Mouse (Mus musculus) intestine, embryonic 16.5 days (tissue): ENCODE data around the gene Gm17482. TPM values are rescaled to one million over a fixed set of nuclear protein-coding genes. Genes with fewer than 3 reads are reported as not detected.
"Not testable (repeated sequence)": the region's sequence is repeated elsewhere in the genome, so short reads cannot be mapped to it uniquely, and the experiment has no call there.

Experiments used
- ATAC-seq: fragments of 200-750 bp; cut with Nextera tagmentation; 2 replicates; pipeline ENCODE4 v1.8.0; 2017; ENCODE audit warnings: moderate TSS enrichment, moderate library complexity
- H3K27ac ChIP-seq: fragments of 300-500 bp; sonication (generic); 2 replicates; pipeline ENCODE4 v1.5.1; 2014; ENCODE audit warnings: mild to moderate bottlenecking, low read length
- H3K27me3 ChIP-seq: fragments of 300-500 bp; sonication (generic); replicated peaks from 2 replicates; pipeline ENCODE4 v1.6.1; 2014; ENCODE audit warnings: low read length, control low read depth, mixed read lengths; ENCODE audit not compliant: control insufficient read depth, insufficient read depth
- H3K36me3 ChIP-seq: fragments of 300-500 bp; sonication (generic); 2 replicates; pipeline ENCODE4 v1.6.1; 2014; ENCODE audit warnings: low read length, control low read depth; ENCODE audit not compliant: control insufficient read depth, insufficient read depth
- H3K4me1 ChIP-seq: fragments of 300-500 bp; sonication (generic); 2 replicates; pipeline ENCODE4 v1.6.1; 2014; ENCODE audit warnings: low read length, control low read depth, mixed read lengths; ENCODE audit not compliant: control insufficient read depth, insufficient read depth
- H3K4me2 ChIP-seq: fragments of 300-500 bp; sonication (generic); 2 replicates; pipeline ENCODE4 v1.6.1; 2014; ENCODE audit warnings: low read depth, low read length, control low read depth
- H3K4me3 ChIP-seq: fragments of 300-500 bp; sonication (generic); 2 replicates; pipeline ENCODE4 v1.5.1; 2014; ENCODE audit warnings: mild to moderate bottlenecking, low read length
- H3K9ac ChIP-seq: fragments of 300-500 bp; sonication (generic); 2 replicates; pipeline ENCODE4 v1.6.1; 2014; ENCODE audit warnings: low read depth, low read length
- H3K9me3 ChIP-seq: fragments of 300-500 bp; sonication (generic); 2 replicates; pipeline ENCODE4 v1.6.1; 2016; ENCODE audit warnings: low read length, control low read depth; ENCODE audit not compliant: control insufficient read depth
- WGBS: fragments of 180-500 bp; shearing (Covaris S2); extraction: QIAGEN DNeasy Blood & Tissue Kit; methylation state at CpG from one replicate; pipeline ENCODE4 v1.1.7; 2014; 5-methylcytosine and 5-hydroxymethylcytosine counted together
- polyA plus RNA-seq: library from polyadenylated mRNA; unstranded; fragments of >200 nt; fragmentation: Nextera tagmentation; extraction: Ambion mirVana; gene quantifications from 2 replicates; pipeline ENCODE4 v1.2.1, GENCODE M21; 2015

Gm17482 gene
- polyA plus RNA-seq, 1 experiment from 2014 or later = not detected

DNA sequence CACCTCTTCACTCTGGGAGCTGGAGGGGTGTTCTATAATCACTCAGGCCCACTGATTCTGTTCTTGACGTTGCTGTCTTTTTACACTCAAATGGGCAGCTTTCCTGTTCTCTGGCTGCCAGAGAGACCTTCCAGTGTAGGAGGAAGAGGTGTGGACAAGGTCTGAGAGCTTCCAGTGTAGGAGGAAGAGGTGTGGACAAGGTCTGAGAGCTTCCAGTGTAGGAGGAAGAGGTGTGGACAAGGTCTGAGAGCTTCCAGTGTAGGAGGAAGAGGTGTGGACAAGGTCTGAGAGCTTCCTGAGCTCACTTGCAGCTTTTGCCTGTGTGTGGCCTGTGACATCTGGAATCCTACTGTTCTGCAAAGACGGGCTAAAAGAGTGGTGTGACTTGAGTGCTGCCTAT, 13.3 kb downstream of the Gm17482 start:
- not testable (repeated sequence) for H3K36me3 ChIP-seq, H3K9me3 ChIP-seq, ATAC-seq, H3K27ac ChIP-seq, H3K4me3 ChIP-seq, H3K27me3 ChIP-seq, H3K4me2 ChIP-seq, H3K9ac ChIP-seq, H3K4me1 ChIP-seq
- 40% methylated on average over 2 of the region's 2 CpGs for whole genome bisulfite sequencing

DNA sequence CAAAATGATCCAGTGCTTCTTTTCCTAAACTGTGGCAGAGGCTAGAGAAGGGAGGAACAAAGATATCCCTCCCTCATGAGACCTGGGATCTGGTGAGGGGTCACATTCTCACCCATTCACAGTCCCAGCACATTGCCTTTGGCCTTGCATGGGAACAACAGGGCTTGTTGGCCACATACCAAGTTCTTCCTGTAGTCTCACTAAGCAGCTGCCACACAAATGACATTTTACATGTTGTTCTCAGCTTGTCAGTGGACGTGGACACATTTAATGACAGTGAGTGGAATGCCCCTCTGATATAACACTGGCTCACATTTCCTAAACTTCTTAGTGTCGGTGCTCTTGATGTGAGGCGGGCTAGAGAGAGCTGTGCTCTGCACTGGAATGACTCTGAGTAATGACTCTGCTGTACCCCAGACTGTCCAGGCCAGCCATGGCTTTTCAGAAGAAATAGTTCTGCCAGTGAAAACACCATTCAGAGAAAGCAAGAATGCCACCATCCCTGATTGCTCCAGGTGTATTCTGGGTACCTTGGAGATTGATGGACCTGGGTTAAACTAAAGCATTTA, 14.1 kb downstream of the Gm17482 start:
- Histone ChIP-seq H3K27ac (no peak overlapping the region), H3K9ac (no peak overlapping the region), H3K4me2 (no peak overlapping the region), H3K27me3 (no peaks in the 10 kb centered on the region), H3K4me3 (no peak overlapping the region), H3K4me1 (no peaks in the 10 kb centered on the region), H3K36me3 (no peaks in the 10 kb centered on the region), H3K9me3 (no peaks in the 10 kb centered on the region)
- no peak for ATAC-seq
- 64% methylated on average over 3 of the region's 3 CpGs for WGBS

DNA sequence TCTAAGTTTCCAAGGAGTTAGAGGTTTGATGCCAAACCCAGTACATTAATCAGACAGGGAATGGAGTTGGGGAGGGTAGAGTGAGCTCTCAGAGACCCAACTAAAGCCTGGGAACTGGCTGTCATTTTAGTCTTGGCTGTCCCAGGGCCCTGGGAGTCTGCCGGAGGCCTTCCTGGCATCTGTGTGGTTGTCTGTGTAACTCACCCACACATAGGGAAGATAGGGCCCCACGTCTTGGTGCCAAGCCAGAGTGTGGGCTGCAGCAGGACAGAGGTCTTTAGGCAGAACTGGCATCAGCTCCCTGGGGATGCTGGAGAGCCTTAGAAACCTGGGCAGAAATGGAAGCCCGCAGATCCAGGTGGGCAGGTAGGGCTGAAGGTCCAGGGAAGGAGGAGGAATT, 14.8 kb downstream of the Gm17482 start:
- Histone ChIP-seq H3K4me2 (no peak overlapping the region), H3K9ac (no peak overlapping the region), H3K36me3 (no peaks in the 10 kb centered on the region), H3K27me3 (no peaks in the 10 kb centered on the region), H3K9me3 (no peaks in the 10 kb centered on the region), H3K4me1 (no peaks in the 10 kb centered on the region), H3K27ac (no peak overlapping the region), H3K4me3 (no peak overlapping the region)
- 88% methylated on average over 3 of the region's 3 CpGs for WGBS
- no peak for ATAC-seq

DNA sequence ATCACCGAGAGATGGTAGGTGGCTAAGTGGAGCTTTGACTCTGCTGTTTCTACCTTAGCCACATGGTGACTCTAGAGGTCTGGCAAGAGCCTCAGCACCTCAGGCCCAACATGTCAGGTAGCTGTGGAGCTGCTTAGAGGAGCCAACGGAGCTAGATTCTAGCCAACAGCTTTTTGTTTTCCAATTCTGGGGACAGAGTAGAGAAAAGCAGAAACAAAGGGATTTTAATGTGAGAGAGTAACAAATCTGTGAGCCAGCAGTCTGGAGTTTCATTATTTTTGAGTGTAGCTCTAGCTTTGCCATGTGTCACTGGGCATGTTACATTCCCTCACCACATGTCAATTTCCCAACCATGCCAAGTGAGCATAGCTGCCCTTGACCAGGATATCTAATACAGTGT, 17.1 kb downstream of the Gm17482 start:
- no peaks in the 10 kb centered on the region for H3K27me3 ChIP-seq
- H3K36me3 ChIP-seq = no peaks in the 10 kb centered on the region
- no peak for ATAC-seq
- H3K27ac ChIP-seq = no peak overlapping the region
- no peak overlapping the region for H3K9ac ChIP-seq
- WGBS = 77% methylated on average over 2 of the region's 2 CpGs
- H3K9me3 ChIP-seq = no peaks in the 10 kb centered on the region
- no peak overlapping the region for H3K4me3 ChIP-seq
- no peaks in the 10 kb centered on the region for H3K4me1 ChIP-seq
- H3K4me2 ChIP-seq = no peak overlapping the region

DNA sequence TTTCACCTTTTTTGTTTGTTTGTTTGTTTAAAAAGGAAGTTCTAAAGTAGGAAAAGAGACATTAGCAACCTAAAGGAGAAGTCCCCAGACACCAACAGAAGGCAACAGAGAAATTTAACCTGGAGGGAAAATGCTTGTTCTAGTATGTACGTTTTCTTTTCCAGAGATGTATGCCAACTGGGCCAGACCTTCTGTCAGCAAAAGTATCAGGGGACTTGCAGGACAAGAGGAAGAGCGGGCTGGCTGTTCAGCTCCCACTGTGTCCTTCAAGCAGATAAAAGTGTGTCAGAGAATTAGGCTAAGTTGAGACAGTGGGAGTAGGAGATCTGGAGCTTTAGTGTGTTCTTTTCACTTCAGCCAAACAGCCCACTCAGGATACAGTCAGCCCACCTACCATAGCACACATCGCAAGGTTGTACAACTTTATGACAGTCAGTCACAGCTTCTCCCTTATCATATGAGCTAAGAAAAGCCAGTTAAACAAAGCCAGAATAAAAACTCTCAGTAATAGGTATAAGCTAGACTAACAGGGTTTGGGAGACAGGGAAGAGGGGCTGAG, 18.4 kb downstream of the Gm17482 start:
- no peak overlapping the region for H3K4me3 ChIP-seq
- no peak overlapping the region for H3K27ac ChIP-seq
- ATAC-seq = no peak
- no peaks in the 10 kb centered on the region for H3K36me3 ChIP-seq
- H3K9me3 ChIP-seq = no peaks in the 10 kb centered on the region
- H3K4me1 ChIP-seq = no peaks in the 10 kb centered on the region
- no peak overlapping the region for H3K4me2 ChIP-seq
- no peak overlapping the region for H3K9ac ChIP-seq
- WGBS = 83% methylated on average over 3 of the region's 3 CpGs
- no peaks in the 10 kb centered on the region for H3K27me3 ChIP-seq

DNA sequence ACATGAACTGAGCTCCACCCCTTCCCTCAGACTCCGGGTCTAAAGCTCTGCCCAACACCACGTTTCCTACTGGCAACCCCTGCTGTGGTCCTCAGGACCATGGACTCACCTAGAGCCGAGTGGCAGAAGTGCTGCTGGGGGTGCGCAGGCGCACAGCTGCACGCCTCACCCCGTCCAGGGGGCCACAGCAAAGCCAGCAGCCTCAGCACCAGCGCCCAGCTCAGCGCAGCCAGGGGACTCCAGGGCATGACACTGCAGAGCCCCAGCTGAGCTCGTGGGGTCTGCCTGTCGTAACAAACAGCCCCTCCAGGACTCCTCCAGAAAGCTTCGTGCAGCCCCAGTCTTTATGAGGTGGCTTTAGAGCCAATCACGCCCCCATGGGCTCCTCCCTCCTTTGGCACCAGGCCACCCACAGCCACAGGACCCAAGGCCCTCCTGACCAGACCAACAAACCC, 24.4 kb downstream of the Gm17482 start:
- H3K36me3 ChIP-seq = no peaks in the 10 kb centered on the region
- H3K27ac ChIP-seq = no peak overlapping the region
- peak overlapping the region; percentile 55 for H3K4me2 ChIP-seq
- H3K4me1 ChIP-seq = peaks cover 11% of the 10 kb centered on the region
- H3K27me3 ChIP-seq = no peaks in the 10 kb centered on the region
- peak overlapping the region; percentile 27 for H3K4me3 ChIP-seq
- WGBS = 6% methylated on average over 13 of the region's 13 CpGs
- no peaks in the 10 kb centered on the region for H3K9me3 ChIP-seq
- peak overlapping the region; percentile 53 for H3K9ac ChIP-seq
- peak; percentile 71 for ATAC-seq

DNA sequence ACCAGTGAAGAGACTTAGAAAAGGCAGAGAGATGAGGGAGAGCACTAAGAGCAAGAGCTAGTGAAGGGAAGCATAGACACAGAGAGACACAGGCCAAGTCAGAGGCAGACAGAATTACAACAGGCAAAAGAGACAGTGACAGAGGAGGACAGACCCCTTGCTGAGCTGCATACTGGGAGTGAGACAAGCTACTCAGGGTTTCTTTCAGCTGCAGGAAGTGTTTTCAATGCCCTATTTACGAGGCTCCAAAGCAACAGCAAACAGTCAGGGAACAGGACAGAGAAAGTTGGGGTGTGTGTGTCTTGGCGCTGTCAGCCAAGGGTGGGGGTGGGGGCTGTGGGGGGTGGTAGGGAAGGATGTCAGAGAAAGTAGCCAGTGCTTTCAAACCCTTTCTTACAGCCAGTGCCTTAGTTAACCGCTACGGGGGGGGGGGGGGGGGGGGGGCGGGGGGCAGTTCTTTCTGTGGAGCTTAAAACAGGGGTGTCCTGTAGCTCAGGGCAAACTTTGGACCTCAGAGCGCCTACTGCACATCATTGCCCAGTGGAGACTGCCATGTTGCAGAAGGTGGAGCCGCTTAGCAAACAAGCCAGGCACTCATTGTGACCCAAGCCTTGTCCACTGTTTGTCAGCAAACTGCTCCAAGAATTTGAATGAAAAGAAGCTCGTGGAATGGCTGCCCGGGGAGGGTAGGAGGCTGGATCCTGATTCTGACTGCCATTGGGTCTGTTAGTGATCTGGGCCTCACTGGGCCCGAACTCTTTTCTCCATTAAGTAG, 25.1 kb downstream of the Gm17482 start, which contains the start of gene Timp4:
Gene Timp4 (minus strand): TSS at position 107 of the 775 bp plus-strand sequence.
- Histone ChIP-seq H3K36me3 (no peaks in the 10 kb centered on the region), H3K4me1 (peaks cover 11% of the 10 kb centered on the region), H3K27ac (no peak within 1 kb of the TSS), H3K9me3 (no peaks in the 10 kb centered on the region), H3K27me3 (no peaks in the 10 kb centered on the region), H3K4me3 (peak within 1 kb of the TSS; percentile 27), H3K4me2 (peak within 1 kb of the TSS; percentile 55), H3K9ac (peak within 1 kb of the TSS; percentile 53)
- WGBS = 40% methylated on average over 7 of the region's 10 CpGs
- ATAC-seq = no peak

DNA sequence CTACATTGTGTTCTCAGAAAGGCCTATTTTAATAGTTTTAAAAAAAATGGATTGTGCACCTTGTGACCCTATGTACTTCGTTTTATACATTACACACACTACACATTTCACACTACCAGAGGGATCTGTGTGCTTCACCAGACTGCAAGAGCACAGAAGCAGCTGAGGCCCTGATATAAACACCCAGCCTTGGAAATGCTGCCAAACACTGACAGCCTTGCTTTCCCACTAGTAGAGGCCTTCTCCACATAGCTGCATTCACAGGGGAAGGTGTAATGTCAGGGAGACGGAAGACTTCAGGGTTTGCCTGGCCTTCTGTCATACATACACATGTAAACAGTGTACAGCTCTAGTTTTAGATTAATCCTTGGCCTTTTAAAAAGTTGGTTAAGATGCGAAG, 28.0 kb downstream of the Gm17482 start:
- Histone ChIP-seq H3K27me3 (no peaks in the 10 kb centered on the region), H3K9ac (no peak overlapping the region), H3K27ac (no peak overlapping the region), H3K36me3 (no peaks in the 10 kb centered on the region), H3K9me3 (no peaks in the 10 kb centered on the region), H3K4me3 (no peak overlapping the region), H3K4me2 (no peak overlapping the region), H3K4me1 (peaks cover 14% of the 10 kb centered on the region)
- ATAC-seq = no peak
- 77% methylated on average over 3 of the region's 3 CpGs for WGBS

DNA sequence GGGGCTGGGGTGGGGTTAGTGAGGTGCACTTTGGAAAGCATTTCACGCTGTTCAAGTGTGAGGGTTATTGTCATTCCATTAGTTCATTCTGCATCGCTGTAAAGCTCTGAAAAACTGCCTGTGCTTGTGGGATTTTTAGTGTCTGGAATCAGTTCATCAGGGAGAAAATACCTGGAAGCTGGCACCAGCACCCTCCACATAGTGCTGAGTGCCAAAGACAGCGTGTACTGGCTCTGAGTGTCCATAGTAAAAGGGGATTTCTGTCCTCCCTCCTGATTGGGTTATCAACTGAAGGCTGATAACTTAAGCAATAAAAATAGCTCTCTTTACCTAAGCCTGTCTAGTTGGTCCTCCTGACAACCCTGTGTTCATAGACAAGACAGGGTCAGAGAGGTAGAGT, 33.4 kb downstream of the Gm17482 start:
- Histone ChIP-seq H3K4me3 (no peak overlapping the region), H3K27ac (no peak overlapping the region), H3K27me3 (no peaks in the 10 kb centered on the region), H3K9me3 (no peaks in the 10 kb centered on the region), H3K4me1 (peaks cover 2% of the 10 kb centered on the region; the same call in 1 of the 2 replicates), H3K36me3 (no peaks in the 10 kb centered on the region), H3K9ac (no peak overlapping the region), H3K4me2 (no peak overlapping the region)
- ATAC-seq = 0 out of 2 replicates have a peak, but pooled peaks have one; percentile 21
- WGBS = 55% methylated on average over 3 of the region's 3 CpGs
